Mouse (Mus musculus) gastrocnemius, postnatal 10 days (tissue): ENCODE results near the gene Hacd1. TPM values are rescaled to one million over a fixed set of nuclear protein-coding genes. Genes with fewer than 3 reads are reported as not detected.
"Not testable (repeated sequence)": the region's sequence is repeated elsewhere in the genome, so short reads cannot be mapped to it uniquely, and the experiment has no call there.

Experiments used
- DNase-seq: peaks from one replicate; pipeline ENCODE4 v3.0.0; 2021; ENCODE audit warnings: mixed read lengths
- long read RNA-seq, 2 experiments: library from polyadenylated mRNA; stranded (forward); transcript quantifications; one replicate each; pipeline ENCODE4 v2.0.0; 2021
- total RNA-seq, 2 experiments: library from RNA; stranded (reverse); gene quantifications; 2 replicates each; pipeline ENCODE4 v1.2.3; 2021

Hacd1 gene
- total RNA-seq = 100 to 1,000 TPM; 327 to 343 TPM
- long read RNA-seq, experiment 1, partial matches to known transcripts = 2 of 361 reads
- long read RNA-seq, experiment 1, other reads (novel, unspliced or antisense) = 359 of 361 reads
- long read RNA-seq, experiment 2, partial matches to known transcripts = 2 of 393 reads
- long read RNA-seq, experiment 2, other reads (novel, unspliced or antisense) = 391 of 393 reads

DNA sequence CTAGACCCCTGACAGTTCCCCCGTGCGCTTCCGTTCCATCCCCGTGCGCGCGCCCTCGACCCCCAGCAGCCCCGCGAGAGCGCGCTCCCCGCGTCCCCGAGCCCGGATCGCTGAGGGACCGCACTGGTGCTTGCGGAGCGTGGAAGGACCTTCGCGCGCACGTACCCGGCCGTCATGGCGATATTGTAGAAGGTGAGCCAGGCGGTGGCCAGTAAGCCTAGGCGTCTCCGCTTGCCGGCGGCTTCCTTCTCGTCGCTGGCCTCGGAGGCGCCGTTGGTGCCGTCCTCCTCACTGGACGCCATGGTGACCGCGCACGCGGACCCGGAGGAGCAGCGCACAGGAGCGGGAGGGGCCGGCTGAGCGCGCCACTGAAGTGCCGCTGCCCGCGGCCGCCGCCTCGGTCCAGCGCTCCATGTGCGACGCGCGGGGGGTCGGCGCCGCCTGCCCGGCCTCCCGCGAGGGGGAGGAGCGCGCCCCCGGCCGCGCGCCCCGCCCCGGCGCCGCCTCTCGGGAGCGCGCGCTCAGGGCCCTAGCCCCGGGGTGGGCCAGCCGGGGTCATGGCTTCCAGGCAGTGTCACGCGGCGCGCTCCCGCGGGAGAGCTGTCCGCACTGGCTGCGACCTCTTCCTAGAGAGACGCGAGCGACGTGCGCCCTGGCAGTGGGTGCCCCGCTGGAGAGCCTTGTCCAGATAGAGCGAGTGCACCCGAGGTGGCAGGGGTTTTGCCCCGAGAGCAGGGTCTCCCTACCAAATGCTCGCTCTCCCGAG lies at the start of gene Hacd1:
Hacd1 (minus strand) TSS at position 570 of the 766 bp plus-strand sequence.
- DNase-seq = peak; percentile 86

DNA sequence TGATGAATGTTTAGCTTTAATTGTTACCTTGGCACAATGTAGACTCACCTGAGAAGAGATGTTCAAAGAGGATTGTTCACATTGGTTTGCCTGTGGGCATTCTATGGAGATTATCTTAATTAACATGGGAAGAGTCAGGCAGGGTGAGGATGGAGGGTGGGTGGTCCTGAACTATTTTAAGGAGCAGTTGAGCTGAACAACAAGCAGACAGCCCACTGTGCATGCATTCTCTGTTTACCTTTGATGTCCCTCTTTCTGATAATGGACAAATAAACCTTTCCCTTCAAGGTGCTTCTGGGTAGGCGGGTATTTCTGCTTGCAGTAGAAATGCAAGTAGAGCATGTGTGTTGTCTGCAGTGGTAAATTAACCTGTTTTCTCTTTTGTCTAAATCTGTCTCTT lies 48.0 kb upstream of the Hacd1 start:
- DNase-seq = no peak

DNA sequence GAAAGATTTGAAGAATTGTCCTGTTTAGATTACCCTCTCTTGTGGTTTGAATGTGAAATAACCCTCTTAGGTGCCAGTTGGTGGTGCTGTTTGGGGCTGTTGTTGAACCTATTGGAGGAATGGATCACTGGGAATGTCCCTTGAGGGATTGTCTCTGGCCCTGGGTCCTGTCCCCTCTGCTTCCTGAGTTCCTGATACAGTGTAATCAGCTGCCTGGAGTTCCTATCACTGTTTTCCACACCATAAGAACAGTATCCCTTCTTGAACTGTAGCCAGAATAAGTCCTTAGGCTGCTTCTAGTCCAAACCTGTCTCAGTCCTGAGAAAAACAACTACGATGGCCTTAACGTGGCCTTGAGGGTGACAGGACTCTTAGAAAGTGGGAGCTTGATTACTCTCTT lies 46.7 kb upstream of the Hacd1 start:
- no peak for DNase-seq

DNA sequence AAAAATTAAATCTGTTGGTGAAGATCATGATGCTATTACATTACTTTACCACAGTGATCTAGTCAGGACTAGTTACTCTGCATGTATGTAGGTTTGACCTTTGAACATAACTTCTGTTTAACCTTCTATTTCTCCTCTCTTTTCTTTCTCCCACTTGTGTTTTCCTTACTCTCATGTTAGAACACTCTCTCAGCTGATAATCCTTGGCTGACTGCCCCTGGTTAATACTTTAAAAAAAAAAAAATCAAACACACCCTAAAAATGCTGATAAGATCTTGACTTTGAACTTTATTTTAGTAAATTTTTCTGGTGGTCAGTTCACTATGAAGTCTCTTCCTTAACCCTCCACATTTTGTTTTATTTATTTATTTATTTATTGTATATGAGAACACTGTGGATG lies 44.6 kb upstream of the Hacd1 start:
- DNase-seq = no peak

DNA sequence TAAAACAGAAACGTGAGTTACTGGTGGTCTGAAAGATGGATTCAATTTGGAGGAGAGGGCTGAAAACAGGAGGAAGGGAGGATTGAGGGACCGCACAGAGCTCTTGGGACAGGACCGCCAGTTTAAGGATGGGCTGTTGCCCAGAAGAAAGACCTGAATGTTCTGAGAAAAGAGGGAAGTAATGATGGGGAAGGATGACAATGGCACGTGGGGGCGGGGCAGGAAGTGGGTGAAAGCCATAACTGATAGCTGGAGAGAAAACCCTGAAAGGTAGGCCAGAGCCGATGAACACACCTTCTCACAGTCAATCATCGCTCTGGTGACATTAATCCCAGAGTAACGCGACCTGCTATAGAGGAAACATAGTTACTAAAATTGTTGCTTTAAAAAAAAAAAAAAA lies 22.6 kb upstream of the Hacd1 start:
- DNase-seq = not testable (repeated sequence)

DNA sequence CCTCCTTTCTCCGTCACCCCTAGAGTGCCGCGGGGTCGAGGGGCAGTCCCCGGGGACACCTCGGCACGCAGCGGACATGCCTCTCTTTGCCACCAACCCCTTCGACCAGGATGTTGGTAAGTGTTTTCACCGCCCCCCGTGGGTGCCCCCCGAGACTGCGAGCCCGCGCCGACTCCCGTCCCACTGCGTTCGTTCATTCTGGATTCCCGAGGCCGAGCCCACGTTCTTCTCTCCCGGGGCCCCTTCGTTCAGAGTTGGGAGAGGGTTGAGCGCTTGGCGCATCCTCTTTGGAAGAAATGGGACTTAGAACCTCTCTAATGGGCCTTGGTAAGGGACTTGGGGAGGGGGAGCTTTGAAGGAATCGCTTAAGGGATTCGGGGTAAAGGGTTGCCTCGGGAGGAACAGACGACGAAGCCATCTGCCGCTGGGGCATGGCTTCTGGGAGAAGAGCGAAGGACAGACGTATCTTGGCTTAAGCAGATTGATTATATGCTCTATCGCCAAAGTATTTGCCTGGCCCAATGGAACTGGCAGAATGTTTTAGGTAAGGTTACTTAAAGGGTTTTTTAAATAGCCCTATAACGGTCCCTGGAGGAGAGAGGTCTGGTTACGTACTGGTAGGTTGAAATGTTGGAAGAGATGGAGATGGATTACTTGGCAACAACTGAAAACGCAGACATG lies 18.4 kb upstream of the Hacd1 start:
- DNase-seq = no peak

DNA sequence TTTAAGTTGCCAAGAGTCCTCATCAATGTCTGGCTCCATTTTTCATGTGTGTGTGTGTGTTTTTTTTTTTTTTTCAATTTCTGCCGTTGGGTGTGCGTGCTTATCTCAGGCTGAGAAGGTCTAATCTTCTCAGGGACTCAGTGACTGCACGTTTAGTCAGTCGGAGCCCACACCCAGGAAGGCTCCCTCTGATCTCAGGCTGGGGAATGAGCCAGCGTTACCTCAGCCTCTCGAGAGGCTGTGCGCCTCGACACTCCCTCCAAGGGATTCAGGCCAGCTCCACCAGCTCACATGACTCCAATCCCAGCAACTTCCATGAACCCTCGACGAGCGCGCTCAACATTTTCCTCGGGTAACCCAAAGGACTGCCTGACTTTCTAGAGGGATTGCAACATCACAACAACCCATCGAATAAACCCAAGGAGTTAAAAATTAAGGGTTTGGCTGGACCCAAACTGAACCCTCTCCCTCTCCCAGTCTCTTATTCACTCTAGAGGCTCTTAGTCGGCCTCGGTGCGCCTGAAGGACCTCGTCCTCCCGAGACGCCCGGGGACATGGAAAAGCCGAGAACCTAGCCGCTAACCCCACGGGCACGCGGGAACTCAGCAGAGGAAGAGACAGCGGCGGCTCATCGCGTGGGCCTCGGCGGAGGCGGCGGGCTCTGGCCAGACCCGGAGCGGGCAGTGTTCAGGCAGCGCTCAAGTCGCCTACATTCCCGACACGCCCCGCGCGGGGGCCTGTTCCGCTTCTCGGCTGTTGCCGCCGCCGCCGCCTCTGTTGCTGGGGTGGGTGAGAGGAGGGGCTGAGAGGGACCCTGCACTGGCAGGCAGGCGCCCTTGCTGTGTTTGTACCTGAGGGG lies 17.7 kb upstream of the Hacd1 start, which contains the start of gene Stam:
Stam (plus strand) TSS at position 737 of the 859 bp plus-strand sequence.
- DNase-seq = peak; percentile 90

DNA sequence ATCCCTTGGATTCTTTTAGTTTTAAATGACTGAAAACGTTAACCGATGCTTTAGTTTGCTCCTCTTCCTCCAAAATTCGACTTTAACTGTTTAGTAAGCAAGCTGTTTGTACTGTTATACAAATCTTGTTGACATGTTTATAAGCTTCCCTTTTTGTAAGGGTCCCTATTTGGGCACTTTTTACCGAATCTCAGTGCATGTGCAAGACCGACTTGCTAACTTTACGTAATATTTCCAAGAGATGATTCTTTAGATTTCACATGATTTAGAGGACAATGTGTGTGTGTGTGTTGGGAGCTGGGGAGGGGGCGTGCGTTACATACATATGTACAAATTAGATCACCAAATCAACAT lies 17.1 kb upstream of the Hacd1 start:
- no peak for DNase-seq

DNA sequence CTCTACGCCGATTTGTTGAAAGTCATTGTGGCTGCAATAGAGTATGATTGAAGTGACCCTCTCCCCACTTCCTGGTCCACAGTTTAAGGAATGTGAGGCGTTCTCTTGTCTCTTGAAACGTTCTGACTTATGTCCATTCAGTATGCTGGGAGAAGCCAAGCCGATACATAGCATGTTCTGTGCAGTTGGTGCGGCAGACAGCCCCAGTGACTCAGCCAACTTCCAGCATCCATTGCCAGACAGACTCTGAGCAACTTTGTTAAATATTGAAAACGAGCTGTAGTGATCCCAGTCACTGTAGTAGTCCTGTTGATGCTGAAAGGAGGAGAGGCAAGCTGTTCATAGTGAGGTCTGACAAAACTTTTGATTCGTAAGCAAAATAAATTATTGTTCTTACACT lies 14.5 kb upstream of the Hacd1 start:
- no peak for DNase-seq

DNA sequence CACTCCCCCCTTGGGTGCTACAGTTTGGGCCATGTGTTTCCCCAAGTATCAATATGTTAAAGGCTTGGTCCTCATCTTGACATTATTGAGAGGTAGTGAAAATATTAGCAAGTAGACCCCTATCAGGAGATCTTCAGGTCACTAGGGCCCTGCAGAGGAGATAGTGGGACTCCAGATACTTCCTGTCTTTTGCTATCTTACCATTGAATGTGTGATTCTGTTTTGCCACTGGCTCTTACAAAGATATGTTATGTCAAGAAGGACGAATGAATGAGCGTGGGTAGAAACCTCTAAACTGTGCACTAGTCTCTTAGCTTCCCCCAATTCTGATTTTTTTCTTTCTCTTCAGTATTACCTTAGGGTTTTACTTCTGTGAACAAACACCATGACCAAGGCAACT lies 13.1 kb upstream of the Hacd1 start:
- DNase-seq = no peak

DNA sequence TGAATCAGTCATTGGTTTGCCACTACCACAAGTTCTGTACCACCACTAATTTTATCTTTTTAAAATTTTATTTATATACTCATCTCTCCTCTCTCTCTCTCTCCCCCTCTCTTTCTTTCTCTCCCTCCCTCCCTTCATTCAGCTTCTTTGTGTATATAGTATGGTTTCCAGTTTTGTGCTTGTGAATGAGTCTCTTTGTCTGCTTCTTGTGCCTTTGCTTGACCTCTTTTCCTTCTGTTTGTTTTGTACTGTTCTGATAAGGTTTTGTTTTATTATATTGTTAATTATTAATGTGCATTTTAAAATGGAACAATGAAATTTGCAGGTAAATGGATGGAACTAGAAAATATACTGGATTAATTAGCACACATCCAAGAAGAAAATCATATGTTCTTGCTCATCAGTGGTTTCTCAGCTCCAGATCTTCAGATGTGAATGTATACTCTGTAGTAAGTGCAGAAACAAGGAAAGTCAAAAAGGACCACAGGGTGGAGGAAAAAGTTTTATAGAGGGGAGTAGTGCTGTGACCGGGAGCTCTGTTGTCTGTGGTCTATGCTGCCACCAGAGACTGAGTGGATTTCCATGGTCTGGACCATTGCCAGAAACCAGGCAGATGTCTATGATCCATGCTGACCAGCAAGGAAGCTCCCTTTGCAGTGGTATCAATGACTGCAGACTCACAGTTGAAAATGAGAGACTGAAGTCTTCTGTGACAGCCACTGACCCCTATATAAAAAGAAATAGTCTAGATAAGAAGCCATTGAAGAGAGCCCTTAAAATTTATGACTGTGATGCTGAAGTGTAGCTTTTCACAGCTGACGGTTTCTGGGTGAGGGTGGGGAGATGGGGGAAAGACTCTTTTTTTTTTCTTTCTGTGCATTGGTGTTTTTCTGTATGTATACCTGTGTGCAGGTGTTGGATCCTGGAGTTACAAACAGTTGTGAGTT lies 10.0 kb upstream of the Hacd1 start:
- no peak for DNase-seq

DNA sequence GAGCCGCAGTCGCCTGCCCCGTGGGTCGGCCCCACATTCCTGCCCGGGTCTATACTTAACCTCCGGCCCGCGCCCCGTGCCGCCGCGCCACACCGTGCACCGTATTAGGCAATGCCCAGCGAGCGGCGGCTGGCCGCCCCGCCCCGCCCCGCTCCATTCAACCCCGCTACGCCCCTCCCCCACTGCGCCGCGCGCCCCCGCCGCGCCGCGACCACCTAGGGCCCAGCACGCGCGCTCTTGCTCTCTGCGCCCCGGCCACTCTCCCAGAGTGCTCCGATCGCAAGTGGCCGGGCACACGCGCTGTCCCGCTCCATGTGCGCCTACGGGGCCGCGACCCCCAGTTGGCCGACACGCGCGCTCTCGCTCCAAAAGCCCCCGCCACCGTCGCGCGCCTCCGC lies 768 bp downstream of the Hacd1 start:
- DNase-seq = peak; percentile 84

DNA sequence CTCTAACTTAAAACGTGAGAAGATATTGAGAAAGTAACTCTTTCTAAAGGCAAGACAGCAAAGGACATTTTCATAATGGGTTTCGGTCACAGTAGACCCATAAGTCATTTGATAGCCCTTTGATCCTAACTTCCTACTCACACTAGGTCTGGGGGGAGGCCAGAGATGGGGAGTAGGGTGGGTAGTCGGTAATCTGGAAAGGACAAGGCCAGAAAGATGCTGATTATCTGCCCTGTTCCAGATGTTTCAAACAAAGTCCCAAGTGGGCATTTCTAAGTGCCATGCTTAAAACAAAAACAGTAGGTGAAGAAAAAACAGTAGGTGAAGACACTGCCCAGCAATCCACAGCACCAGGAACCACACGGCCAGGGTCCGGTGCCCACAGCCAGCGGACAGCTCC lies 1.2 kb downstream of the Hacd1 start:
- no peak for DNase-seq

DNA sequence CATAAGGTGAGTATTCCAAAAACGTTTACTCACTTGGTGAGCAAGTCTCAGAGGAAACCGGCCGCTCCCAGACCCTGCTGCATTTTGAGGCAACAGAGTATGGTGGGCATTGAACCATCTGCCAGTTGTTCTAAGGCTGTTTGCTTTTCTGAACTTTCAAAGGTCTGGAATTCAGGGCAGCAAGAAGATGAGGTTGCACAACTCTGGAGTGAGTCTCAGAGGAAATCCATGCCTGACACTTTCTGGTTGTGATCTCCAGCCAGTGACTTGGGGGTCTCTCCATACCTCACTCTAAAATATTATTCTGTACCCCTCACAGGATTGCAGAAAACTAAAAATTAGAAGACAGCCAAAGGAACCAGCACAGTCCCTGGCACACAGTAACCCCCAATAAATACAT lies 1.8 kb downstream of the Hacd1 start:
- DNase-seq = no peak

DNA sequence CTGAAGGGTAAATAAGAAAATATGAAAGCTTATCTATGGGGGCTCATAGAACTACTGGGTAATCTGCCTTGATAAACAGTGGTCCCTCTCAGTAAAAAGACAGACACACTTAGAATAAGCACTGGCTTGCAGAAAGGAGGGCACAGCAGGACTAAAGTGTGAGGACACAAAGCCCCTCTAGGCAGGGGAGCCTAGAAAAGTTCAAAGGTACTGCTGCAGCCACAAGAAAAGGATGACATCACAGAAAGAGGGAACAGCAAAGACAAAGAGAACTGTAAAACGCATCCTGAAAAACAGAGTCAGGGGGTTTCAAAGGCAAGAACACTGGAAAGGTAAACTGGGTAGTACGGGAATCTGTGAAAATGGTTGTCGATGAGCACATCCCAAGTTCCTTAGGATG lies 2.3 kb downstream of the Hacd1 start:
- no peak for DNase-seq

DNA sequence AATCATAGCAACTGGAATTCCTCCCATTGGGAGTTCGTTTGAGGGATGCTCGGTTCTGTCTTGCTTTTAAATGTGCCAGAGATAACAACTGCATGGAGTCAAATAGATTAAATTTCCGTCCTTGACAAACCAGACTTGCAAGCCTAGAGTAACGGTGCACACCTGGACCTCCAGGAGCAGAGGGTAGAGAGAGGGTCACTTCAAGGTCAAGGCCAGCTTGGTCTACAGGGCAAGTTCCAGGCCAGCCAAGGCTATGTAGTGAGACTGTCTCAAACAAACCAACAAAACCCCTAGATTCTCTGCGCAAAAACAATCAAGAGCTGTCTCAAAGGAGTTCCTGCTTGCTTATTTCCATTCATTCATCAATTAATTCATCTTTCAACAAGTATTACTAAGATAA lies 7.1 kb downstream of the Hacd1 start:
- no peak for DNase-seq

DNA sequence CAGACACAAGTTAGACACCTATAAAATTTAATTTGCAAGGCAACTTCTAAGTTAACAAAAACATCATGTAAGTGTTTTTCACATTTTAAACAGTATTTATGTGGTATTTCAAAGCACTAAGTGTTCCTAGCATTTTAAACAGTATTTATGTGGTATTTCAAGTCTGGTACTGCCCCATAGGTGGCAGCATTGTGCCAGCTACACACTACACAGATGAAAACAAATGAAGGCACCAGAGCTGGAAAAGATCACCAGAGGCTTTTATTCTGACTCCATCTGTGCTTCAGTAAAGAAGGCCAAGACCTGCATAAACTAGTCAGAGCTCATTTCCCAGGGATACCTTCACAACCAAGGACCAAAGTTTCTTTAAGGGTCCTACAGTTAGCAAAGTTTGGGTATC lies 7.6 kb downstream of the Hacd1 start:
- DNase-seq = peak; percentile 44

DNA sequence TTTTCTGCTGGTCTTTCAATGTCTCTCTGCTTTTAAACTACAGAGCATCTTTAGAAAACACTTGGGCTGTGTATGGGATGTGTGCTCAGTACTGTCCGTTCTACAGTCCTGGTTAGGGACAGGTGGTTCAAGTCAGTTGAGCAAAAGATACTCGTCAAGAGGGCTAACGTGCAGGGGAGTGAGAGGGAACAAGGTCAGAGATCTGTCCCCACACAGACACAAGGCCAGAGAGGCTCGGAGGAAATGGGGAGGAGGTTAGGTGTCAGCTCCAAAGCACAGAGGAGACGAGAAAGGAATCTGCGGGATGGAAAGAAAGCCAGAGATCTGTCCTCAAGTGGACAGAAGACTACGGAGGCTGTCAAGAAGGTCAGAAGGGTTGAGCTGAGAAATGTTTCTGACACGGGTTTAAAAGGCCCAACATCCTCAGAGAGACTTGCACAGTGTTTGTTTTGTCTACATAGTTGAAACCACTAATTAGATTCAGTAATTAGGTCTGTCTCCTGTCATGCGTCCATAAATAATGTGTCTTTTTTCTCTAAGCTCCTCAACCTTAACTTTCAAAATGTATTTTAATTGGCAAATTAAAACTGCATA lies 12.3 kb downstream of the Hacd1 start:
- DNase-seq = no peak

DNA sequence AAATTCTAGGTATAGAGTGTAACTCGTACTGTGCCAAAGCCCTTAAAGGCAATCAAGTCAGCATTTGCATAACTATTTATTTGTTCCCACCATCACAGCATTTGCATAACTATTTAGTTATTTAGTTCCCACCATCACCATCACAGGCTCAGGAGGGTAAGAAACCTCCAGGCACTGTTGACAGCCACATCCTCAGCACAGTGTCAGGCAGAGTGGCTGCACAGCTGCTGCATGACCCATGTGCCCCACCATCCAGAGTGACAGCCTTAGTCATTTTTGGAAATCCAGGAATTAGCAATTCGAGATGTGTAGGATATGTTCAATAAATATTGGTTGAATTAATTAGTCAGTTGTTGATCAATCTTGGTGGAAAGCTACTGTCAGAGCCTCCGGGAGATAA lies 12.9 kb downstream of the Hacd1 start:
- DNase-seq = no peak

DNA sequence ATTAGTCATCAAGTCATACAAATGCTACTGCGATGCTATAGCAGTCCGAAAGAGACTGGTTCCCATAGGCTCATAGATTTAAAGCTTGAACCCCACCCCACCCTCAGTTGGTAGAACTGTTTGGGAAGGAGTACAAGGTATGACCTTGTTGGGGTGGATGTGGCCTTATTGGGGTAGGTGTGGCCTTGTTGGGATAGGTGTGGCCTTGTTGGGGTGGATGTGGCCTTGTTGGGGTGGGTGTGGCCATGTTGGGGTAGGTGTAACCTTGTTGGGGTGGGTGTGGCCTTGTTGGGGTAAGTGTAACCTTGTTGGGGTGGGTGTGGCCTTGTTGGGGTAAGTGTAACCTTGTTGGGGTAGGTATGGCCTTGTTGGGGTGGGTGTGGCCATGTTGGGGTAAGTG lies 14.7 kb downstream of the Hacd1 start:
- no peak for DNase-seq

DNA sequence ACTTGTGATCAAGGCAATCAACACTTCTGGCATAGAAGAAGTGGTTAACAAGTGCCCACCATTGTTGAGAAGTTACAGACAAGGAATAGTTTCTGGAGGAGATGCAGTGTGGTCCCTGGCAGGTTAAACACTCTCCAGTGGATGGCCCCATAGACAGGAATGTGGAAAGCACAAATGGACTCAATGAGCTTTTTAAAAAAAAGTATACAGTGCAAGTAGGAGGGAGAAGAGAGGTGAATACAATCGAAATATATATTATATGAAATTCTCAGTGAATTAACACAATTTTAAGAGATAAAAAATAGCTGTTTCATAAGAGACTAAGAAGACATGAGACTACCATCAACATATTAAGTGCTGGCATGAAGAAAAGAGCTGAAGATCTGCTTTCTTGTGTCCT lies 36.7 kb downstream of the Hacd1 start:
- DNase-seq = no peak
